Mouse (Mus musculus): ENCODE measurements at regions not wholly inside any gene's neighbourhood (a gene's known extent, or its start where the extent isn't known, plus 50 kb on each side); places are given as distances from the start of the nearest gene placed in this dataset.

- DNase-seq (ENCODE audit: low read depth, low spot score): no peak
Observed at GRCm38 (mm10) chr3:57910020-57910419, 62.1 kb upstream of the Pfn2 start.

DNA sequence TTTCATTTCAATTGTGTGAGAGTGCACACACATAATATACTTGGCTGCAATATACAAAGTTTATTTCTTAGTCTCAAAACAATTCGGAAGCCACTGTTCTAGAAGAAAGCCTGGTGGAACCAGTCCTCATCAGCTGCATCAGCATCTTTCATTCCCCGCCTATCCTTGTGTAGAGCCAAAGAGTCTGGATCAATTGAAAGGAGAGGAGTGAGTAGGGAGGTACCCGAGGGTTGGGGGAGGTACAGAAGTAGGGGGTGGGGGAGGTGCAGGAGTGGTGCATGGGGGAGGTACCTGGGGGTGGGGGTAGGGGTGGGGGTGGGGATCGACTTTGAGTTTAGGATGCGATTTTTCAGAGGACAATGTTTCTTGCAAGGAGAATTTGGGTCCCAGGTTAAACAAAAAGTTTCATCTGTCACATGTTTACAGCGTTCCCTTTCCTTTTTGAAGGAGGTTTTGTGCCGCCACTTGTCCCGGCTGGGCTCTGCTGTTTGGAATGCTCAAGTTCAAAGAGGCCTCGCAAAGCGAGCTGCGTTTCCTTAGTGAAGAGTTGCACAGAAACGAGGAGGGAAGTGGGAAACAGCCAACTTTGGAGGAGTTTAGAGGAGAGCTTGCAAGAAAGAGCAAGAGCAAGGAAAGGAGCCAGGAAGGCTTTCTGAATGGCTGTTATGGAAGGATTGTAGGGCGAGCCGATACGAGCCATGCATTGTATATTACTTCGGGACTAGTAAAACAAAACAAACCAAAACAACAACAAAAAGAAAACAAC, 64.1 kb upstream of the Pfn2 start:
- no peak for DNase-seq (ENCODE audit: low read depth, low spot score)

DNA sequence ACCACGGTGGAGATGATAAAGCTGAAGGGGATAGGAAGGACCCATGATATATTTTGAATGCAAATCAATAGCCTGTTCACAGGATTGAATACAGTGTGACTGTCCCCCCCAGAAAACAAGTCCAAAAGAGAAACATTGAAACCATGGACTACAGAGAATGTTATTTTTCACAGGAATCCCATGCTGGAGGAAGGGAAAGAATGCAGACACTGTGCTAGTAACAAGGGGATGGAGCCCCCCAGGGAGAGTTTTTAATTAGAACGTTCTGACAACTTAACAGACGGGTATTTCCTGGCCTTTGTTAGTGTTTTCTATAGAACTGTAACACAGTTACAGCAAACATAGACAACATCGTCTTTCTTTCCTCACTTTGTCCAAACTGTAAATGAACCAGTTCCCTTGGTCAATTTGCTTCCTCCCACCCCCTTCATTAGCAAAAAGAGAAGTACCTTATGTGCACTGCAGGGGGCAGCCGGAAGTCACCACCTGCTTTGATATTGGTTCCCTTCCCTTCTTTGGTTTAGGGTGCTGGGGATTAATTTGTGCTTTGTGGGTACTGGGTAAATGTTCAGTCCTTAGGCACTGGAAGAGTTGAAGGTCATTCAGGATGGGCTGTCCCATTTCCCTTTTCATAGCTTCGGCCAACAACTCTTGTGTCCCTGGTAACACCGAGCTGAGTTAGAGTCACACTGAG, 64.9 kb upstream of the Pfn2 start:
- DNase-seq (ENCODE audit: low read depth, low spot score): no peak

DNA sequence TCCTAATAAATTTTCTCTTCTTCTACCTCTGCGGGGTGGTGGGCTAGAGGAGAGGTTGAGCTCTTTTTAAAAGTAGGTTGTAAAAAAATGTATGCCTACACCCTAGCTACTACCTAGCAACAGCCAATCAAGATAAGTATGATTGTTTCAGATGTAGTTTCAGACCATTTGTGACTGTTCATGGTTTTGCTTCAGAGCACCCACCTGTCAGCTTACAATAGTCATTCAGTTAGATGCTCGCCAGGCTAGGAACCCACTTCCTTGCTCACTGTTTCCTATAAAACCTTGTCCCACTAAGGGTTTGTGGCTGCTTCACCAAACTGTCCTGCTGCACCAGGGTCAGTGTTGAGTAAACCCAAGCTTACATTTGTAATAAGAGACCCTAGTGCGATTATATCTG, 66.8 kb upstream of the Pfn2 start:
- DNase-seq (ENCODE audit: low read depth, low spot score): no peak

- DNase-seq (ENCODE audit: low read depth, low spot score): no peak
Observed at GRCm38 (mm10) chr3:57918913-57919312, 71.0 kb upstream of the Pfn2 start.

- DNase-seq (ENCODE audit: low read depth, low spot score): peak; percentile 8
Observed at GRCm38 (mm10) chr3:57919390-57920089, 71.7 kb upstream of the Pfn2 start.

GRCm38 (mm10) chr3:57920090-57920432, 72.2 kb upstream of the Pfn2 start:
- no peak for DNase-seq (ENCODE audit: low read depth, low spot score)

DNA sequence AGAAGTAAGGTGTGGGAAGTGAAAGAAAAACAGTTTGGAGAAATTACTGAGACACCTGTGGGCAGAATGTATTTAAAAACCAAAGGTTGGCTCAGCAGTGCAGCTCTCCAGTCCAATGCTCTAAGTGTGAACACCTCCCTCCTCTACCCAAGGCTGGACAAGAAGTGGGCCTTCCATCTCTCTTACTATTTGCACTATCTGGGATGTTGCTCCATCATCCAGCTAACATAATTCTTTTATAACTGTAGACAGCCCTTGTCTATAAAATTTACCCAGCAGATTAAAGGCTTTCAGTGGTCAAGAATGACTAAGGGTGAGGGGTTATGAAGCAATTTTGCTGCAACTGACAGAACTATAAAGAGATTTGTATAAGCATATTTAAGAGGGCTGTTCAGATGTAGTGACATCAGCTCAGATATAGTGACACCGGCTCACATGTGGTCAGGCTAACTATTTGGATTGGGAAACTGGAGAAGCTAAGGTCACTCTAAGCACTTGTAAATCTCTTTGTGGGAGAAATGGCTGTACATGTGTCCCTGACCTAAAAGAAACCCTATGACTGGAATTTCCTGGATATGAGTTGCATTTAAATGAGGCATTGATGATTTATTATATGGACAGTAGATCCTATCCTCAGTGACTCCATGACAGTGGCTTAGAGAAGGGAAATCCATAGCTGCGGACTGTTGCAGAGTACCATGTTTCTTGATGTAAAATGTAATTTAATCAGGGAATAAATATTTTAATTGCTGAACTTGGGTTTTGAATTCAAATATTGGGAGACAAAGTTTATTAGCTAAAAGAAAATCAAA, 73.4 kb upstream of the Pfn2 start:
- no peak for DNase-seq (ENCODE audit: low read depth, low spot score)

DNA sequence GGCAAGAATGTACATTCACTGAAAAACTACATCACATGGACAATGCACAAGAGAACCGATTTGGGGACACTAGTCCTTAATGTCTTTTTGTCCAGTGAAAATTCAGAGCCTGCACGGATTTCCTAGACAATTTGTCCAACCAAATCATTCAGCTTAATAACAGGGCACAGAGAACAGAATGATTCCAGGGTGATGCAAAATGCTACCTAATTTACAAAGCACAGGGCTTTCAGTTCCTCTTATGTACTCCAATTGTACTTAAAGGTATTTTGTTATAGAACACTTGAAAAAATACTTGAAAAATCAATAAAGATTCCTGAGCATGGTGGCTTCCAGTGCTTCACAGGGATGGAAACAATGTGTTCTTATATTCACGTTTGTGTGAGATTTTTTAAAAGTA, 75.2 kb upstream of the Pfn2 start:
- no peak for DNase-seq (ENCODE audit: low read depth, low spot score)

- DNase-seq (ENCODE audit: low read depth, low spot score): no peak
Observed at GRCm38 (mm10) chr3:57932657-57933539, 85.0 kb upstream of the Pfn2 start.

DNA sequence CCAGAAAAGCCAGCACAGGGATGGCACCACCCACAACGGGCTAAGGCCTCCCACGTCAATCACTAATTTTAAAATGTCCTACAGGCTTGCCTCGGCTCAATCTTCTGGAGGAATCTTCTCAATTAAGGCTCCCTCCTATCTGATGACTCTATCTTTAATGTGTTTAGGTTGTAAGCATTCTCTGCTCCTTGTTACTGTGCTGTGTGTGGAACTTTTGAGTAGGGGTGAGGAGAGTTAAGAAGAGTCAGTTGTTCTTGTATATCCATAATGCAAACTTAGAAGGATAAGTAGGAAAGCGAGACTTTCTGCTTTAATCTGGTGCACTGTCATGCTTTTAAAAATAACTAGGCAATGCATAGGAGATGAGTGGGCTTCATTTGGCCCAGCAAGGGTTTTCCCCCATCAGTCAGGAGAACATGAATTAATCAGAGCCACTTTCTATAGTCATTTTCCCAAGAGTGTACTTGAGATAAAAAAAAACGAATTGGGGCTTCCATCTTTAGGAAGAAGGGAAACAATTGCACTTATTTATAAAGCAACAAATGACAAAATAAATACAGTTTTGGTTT, 87.2 kb upstream of the Pfn2 start:
- no peak for DNase-seq (ENCODE audit: low read depth, low spot score)

DNA sequence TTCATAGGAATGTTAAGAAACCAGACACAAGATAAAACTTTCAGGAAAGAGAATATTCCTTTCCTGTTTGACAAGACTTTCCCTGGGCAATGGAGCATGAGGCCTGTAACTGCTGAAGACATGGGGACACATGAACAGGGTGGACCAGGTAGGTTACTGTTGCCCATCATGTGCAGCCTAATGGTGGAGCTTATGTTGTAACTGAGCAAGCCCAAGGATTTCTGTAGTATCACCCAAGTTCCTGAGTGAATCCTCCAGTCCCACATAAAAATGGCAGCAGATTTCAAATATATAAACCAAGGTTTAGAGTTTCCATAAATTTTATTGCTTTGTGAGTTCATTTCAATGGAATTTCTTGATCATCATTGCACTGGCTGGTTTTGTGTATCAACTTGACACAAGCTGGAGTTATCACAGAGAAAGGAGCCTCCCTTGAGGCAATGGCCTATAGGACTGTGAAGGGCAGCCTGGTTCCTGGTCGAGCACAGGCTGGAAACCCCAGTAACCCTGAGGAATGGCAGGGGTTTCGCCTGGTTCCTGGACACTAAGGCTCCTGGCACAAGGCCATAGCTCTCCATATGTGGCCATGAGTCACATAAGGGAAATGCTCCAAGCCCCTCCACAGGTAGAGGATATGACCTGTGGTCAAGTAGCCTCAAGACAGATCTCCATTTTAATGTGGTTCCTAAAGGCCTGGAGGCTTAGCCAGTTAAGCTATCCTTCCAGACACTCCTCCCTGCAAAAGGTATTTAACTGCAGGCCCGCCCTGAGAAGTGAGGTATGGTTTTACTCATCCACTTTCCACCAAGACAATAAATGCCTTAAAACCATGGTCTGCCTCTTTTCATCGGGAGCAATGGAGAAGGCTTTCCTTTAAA, 92.9 kb upstream of the Pfn2 start:
- no peak for DNase-seq (ENCODE audit: low read depth, low spot score)

DNA sequence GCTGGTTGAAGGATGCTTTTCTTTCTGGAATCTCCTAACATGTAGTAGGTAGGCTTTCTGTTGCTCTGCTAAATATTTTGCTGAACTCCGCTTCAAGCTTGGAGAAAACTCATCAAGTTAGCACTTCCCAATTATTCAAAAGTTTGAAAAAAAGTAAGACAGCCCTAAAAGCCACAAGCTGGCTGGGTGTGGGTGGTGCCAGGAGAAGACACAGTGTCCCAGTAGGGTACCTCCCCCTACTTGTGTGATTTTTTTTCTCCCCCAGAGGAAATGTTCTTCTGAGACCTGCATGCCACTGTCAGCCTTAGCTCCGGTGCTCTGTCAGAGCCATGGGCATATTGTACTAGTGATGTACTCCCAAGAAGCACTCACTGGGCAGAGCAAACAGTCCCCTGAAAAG, 96.8 kb upstream of the Pfn2 start:
- no peak for DNase-seq (ENCODE audit: low read depth, low spot score)

DNA sequence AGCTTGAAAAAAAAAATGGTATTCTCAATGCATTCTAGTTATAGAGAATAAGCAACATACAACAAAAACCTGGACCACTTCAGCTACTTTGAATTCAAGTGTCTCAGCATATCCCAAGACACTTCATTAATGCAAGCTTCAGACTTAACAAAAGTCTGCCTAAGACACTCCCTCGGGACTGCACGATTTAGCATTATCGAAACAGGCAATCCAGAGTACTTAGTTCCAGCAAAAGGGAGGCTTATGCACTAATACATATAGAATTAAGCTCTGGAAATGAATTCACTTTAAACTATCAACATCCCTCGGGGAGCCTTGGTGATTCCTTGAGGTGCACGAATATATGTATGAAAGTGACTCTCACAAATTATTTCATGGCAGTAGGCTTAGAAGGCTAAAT, 97.9 kb upstream of the Pfn2 start:
- DNase-seq (ENCODE audit: low read depth, low spot score): no peak

DNA sequence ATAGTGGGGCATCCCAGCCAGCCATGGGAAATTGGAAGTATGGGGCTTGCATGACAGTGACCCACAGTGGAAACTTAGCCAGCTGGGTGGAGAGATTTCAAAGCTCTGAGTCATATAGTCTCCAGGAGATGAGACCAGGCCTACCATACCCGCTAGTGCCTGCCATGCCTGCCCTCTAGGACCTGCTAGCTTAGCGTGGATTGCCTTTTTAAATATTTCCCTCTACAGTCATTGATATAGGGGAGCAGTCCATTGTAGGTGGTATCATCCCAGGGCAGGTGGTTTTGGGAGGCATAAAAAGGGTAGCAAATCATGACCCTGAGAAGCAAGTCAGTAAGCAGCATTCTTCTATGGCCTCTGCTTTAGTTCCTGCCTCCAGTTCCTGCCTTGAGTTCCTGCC, 99.5 kb upstream of the Pfn2 start:
- no peak for DNase-seq (ENCODE audit: low read depth, low spot score)

GRCm38 (mm10) chr3:57948720-57949119, 100.8 kb upstream of the Pfn2 start:
- DNase-seq (ENCODE audit: low read depth, low spot score): no peak

DNA sequence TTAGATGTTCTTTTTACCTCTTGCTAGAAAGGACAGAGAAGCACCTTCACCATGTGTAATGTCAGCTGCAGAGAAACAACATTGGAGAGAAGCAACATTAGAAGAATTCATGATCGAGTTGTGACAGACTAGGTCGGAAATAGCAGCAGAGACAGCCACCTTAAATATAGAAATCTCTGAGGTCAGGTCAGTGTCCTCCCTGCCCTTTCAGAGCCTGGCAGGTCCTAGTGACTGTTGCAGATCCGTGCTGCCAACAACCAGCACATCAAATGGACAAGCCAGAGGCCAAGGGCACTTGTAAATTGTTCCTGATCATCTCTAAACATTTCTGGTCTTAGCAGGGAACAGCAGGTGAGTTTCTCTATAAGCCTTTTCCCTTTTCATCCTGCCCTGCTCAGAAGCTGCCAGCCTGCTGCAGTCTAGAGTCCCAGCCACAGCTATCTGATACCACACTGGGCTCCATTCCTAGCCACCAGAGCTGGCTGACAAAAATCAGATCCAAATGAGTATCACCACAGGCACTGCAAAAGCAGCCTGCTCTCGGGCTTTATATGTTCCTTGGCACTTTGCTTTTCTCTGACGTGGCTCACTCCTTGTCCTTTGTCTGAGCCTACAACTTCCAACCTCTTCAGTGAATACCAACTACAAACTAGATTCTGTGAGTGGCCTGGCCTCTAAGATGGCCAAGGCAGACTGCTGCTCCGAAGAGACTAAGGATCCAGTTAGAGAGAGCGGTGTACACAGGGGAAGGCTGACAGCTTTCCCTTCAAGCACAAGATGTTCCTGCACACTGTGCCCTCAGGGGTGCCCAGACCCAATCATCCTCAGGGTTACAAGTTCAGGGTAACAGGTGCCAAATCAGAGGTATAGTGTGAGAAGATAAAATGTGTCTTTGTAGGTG, 102.8 kb upstream of the Pfn2 start:
- no peak for DNase-seq (ENCODE audit: low read depth, low spot score)

DNA sequence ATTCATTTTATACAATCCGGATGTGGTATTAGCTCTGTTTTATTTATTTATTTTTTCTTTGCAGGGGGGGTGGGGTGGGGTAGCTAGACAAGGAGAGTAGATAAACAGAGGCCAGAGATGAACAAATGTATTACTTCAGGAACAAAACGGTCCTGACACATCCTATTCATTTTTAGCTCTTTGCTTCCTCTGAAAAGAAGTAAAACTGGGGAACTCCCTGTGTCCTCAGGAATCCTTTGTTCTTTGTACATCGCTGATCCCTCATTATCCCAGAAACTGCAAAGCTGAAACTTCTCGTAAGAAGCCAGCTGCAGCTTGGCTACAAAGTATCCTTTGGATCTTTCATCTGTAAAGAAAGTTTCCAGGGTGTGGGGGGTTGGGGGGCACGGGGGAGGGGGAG, 103.6 kb upstream of the Pfn2 start:
- DNase-seq (ENCODE audit: low read depth, low spot score): no peak

DNA sequence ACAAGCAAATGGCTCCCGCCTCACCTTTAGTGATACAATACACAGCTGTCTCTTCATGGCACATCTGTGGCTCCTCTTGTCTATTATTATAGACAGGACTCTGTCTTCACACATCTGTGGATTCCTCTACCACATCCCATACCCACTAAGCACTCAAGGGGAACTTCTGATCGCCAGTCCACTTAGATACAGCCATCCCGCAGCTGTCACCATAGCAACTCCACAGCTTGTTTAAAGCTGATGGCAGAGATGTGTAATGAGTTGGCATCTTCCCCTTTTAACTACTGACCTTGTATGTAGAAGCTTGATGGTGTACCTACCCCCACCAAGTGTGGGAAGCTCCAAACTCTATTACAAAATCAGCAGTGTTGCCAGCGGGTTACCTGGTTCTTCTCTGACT, 109.5 kb upstream of the Pfn2 start:
- DNase-seq (ENCODE audit: low read depth, low spot score): no peak

Data from retina, postnatal 7 days (tissue).